Mouse (Mus musculus) intestine, embryonic 15.5 days (tissue): ENCODE results near the gene Rgs16. TPM values are rescaled to one million over a fixed set of nuclear protein-coding genes. Genes with fewer than 3 reads are reported as not detected.

Experiments
- ATAC-seq: fragments of 200-750 bp; cut with Nextera tagmentation; 2 replicates; pipeline ENCODE4 v1.8.0; 2017; ENCODE audit warnings: moderate TSS enrichment, moderate library complexity
- H3K27ac ChIP-seq: fragments of 300-500 bp; sonication (generic); 2 replicates; pipeline ENCODE4 v1.5.1; 2015; ENCODE audit warnings: mild to moderate bottlenecking, inconsistent platforms
- H3K27me3 ChIP-seq: fragments of 300-500 bp; sonication (generic); replicated peaks from 2 replicates; pipeline ENCODE4 v1.6.1; 2015; ENCODE audit warnings: inconsistent platforms
- H3K36me3 ChIP-seq: fragments of 300-500 bp; sonication (generic); 2 replicates; pipeline ENCODE4 v1.6.1; 2015; ENCODE audit warnings: inconsistent platforms
- H3K4me1 ChIP-seq: fragments of 300-500 bp; sonication (generic); replicated peaks from 2 replicates; pipeline ENCODE4 v1.6.1; 2015; ENCODE audit warnings: inconsistent platforms
- H3K4me2 ChIP-seq: fragments of 300-500 bp; sonication (generic); replicated peaks from 2 replicates; pipeline ENCODE4 v1.6.1; 2015; ENCODE audit warnings: mild to moderate bottlenecking, inconsistent platforms
- H3K4me3 ChIP-seq: fragments of 300-500 bp; sonication (generic); replicated peaks from 2 replicates; pipeline ENCODE4 v1.5.1; 2015; ENCODE audit warnings: inconsistent platforms
- H3K9ac ChIP-seq: fragments of 300-500 bp; sonication (generic); 2 replicates; pipeline ENCODE4 v1.6.1; 2015; ENCODE audit warnings: inconsistent platforms
- H3K9me3 ChIP-seq: fragments of 300-500 bp; sonication (generic); 2 replicates; pipeline ENCODE4 v1.6.1; 2016; ENCODE audit warnings: inconsistent platforms
- WGBS: fragments of 180-500 bp; shearing (Covaris S2); methylation state at CpG from one replicate; pipeline ENCODE4 v1.1.7; 2015; 5-methylcytosine and 5-hydroxymethylcytosine counted together
- polyA plus RNA-seq: library from polyadenylated mRNA; unstranded; fragments of >200 nt; fragmentation: Nextera tagmentation; extraction: Ambion mirVana; gene quantifications from 2 replicates; pipeline ENCODE4 v1.2.1, GENCODE M21; 2015

Rgs16 gene
- polyA plus RNA-seq, 1 experiment from 2014 or later: 5.1 TPM

- no peaks in the 10 kb centered on the region for H3K4me1 ChIP-seq
- H3K27ac ChIP-seq: no peak overlapping the region
- H3K4me3 ChIP-seq: no peak overlapping the region
- no peaks in the 10 kb centered on the region for H3K9me3 ChIP-seq
- no peaks in the 10 kb centered on the region for H3K27me3 ChIP-seq
- no peaks in the 10 kb centered on the region for H3K36me3 ChIP-seq
- no peak for ATAC-seq
- WGBS: 81% methylated on average over 16 of the region's 16 CpGs
- H3K4me2 ChIP-seq: no peak overlapping the region
- no peak overlapping the region for H3K9ac ChIP-seq
Measured at GRCm38 (mm10) chr1:153726636-153727035, 13.5 kb upstream of the Rgs16 start.

GRCm38 (mm10) chr1:153729806-153730205 is 10.3 kb upstream of the Rgs16 start:
- no peaks in the 10 kb centered on the region for H3K36me3 ChIP-seq
- H3K4me2 ChIP-seq: no peak overlapping the region
- no peak overlapping the region for H3K4me3 ChIP-seq
- no peak for ATAC-seq
- H3K9me3 ChIP-seq: no peaks in the 10 kb centered on the region
- H3K27me3 ChIP-seq: no peaks in the 10 kb centered on the region
- no peak overlapping the region for H3K9ac ChIP-seq
- H3K27ac ChIP-seq: no peak overlapping the region
- 54% methylated on average over 2 of the region's 2 CpGs for WGBS
- no peaks in the 10 kb centered on the region for H3K4me1 ChIP-seq

- 53% methylated on average over 3 of the region's 3 CpGs for whole genome bisulfite sequencing
Measured at GRCm38 (mm10) chr1:153730671-153731070, 9.5 kb upstream of the Rgs16 start.

GRCm38 (mm10) chr1:153733181-153733580 is 7.0 kb upstream of the Rgs16 start:
- 50% methylated on average over 9 of the region's 9 CpGs for WGBS
- no peak overlapping the region for H3K4me3 ChIP-seq
- no peak for ATAC-seq
- no peak overlapping the region for H3K9ac ChIP-seq
- no peak overlapping the region for H3K4me2 ChIP-seq
- H3K27me3 ChIP-seq: peaks cover 8% of the 10 kb centered on the region; the same call in 1 of the 2 replicates
- no peaks in the 10 kb centered on the region for H3K4me1 ChIP-seq
- H3K36me3 ChIP-seq: no peaks in the 10 kb centered on the region
- H3K27ac ChIP-seq: no peak overlapping the region
- no peaks in the 10 kb centered on the region for H3K9me3 ChIP-seq

More at GRCm38 (mm10) chr1:153730671-153731070, 9.5 kb upstream of the Rgs16 start:
- no peak for ATAC-seq
- Histone ChIP-seq H3K27me3 (no peaks in the 10 kb centered on the region), H3K27ac (no peak overlapping the region), H3K9me3 (no peaks in the 10 kb centered on the region), H3K4me2 (no peak overlapping the region), H3K4me1 (no peaks in the 10 kb centered on the region), H3K36me3 (no peaks in the 10 kb centered on the region), H3K4me3 (no peak overlapping the region), H3K9ac (no peak overlapping the region)

GRCm38 (mm10) chr1:153734866-153735265 is 5.3 kb upstream of the Rgs16 start:
- Histone ChIP-seq H3K9me3 (no peaks in the 10 kb centered on the region), H3K9ac (no peak overlapping the region), H3K36me3 (no peaks in the 10 kb centered on the region), H3K27me3 (peaks cover 24% of the 10 kb centered on the region), H3K27ac (no peak overlapping the region), H3K4me3 (no peak overlapping the region), H3K4me1 (no peaks in the 10 kb centered on the region), H3K4me2 (no peak overlapping the region)
- ATAC-seq: no peak
- WGBS: 78% methylated on average over 4 of the region's 4 CpGs

- Histone ChIP-seq H3K9ac (no peak overlapping the region), H3K4me3 (no peak overlapping the region), H3K27me3 (peaks cover 34% of the 10 kb centered on the region), H3K36me3 (no peaks in the 10 kb centered on the region), H3K9me3 (no peaks in the 10 kb centered on the region), H3K27ac (no peak overlapping the region), H3K4me1 (peaks cover 4% of the 10 kb centered on the region; the same call in 1 of the 2 replicates), H3K4me2 (no peak overlapping the region)
- ATAC-seq: no peak
- 55% methylated on average over 6 of the region's 6 CpGs for WGBS
Measured at GRCm38 (mm10) chr1:153736096-153736495, 4.1 kb upstream of the Rgs16 start.

- no peak for ATAC-seq
Measured at GRCm38 (mm10) chr1:153737101-153738085, 2.8 kb upstream of the Rgs16 start.

GRCm38 (mm10) chr1:153739437-153740015 is 623 bp upstream of the Rgs16 start:
- no peaks in the 10 kb centered on the region for H3K36me3 ChIP-seq
- 0 out of 2 replicates have a peak, but pooled peaks have one; percentile 29 for ATAC-seq
- H3K27ac ChIP-seq: no peak overlapping the region
- 16% methylated on average over 13 of the region's 13 CpGs for WGBS
- no peak overlapping the region for H3K9ac ChIP-seq
- H3K9me3 ChIP-seq: no peaks in the 10 kb centered on the region
- peaks cover 39% of the 10 kb centered on the region for H3K27me3 ChIP-seq
- H3K4me1 ChIP-seq: peaks cover 4% of the 10 kb centered on the region; the same call in 1 of the 2 replicates
- peak overlapping the region; percentile 83 for H3K4me2 ChIP-seq
- H3K4me3 ChIP-seq: peak overlapping the region; percentile 37

More at GRCm38 (mm10) chr1:153737101-153738085, 2.8 kb upstream of the Rgs16 start:
- Histone ChIP-seq H3K27ac (no peak overlapping the region), H3K9ac (no peak overlapping the region), H3K9me3 (no peaks in the 10 kb centered on the region), H3K4me1 (peaks cover 4% of the 10 kb centered on the region; the same call in 1 of the 2 replicates), H3K27me3 (peaks cover 39% of the 10 kb centered on the region), H3K4me3 (no peak overlapping the region), H3K4me2 (no peak overlapping the region), H3K36me3 (no peaks in the 10 kb centered on the region)
- 66% methylated on average over 9 of the region's 9 CpGs for WGBS

GRCm38 (mm10) chr1:153740775-153741400 is 739 bp downstream of the Rgs16 start:
- H3K27me3 ChIP-seq: peaks cover 39% of the 10 kb centered on the region
- H3K9me3 ChIP-seq: no peaks in the 10 kb centered on the region
- H3K4me2 ChIP-seq: peak overlapping the region; percentile 83
- WGBS: 36% methylated on average over 12 of the region's 12 CpGs
- peaks cover 4% of the 10 kb centered on the region; the same call in 1 of the 2 replicates for H3K4me1 ChIP-seq
- peak overlapping the region; percentile 32 for H3K9ac ChIP-seq
- H3K4me3 ChIP-seq: peak overlapping the region; percentile 37
- ATAC-seq: no peak
- no peak overlapping the region for H3K27ac ChIP-seq
- H3K36me3 ChIP-seq: no peaks in the 10 kb centered on the region

- Histone ChIP-seq H3K4me3 (no peak overlapping the region), H3K4me1 (peaks cover 4% of the 10 kb centered on the region; the same call in 1 of the 2 replicates), H3K27me3 (peaks cover 39% of the 10 kb centered on the region), H3K27ac (no peak overlapping the region), H3K36me3 (no peaks in the 10 kb centered on the region), H3K9ac (no peak overlapping the region), H3K9me3 (no peaks in the 10 kb centered on the region), H3K4me2 (peak overlapping the region; percentile 83)
- WGBS: 69% methylated on average over 18 of the region's 18 CpGs
- no peak for ATAC-seq
Measured at GRCm38 (mm10) chr1:153741551-153742316, 1.6 kb downstream of the Rgs16 start.

- Histone ChIP-seq H3K4me1 (peaks cover 4% of the 10 kb centered on the region; the same call in 1 of the 2 replicates), H3K9ac (no peak overlapping the region), H3K4me2 (no peak overlapping the region), H3K27me3 (peaks cover 31% of the 10 kb centered on the region), H3K36me3 (no peaks in the 10 kb centered on the region), H3K4me3 (no peak overlapping the region), H3K27ac (no peak overlapping the region), H3K9me3 (no peaks in the 10 kb centered on the region)
- ATAC-seq: no peak
- WGBS: 52% methylated on average over 11 of the region's 11 CpGs
Measured at GRCm38 (mm10) chr1:153742374-153743155, 2.4 kb downstream of the Rgs16 start.
